In genomic region chrX:48345385-48345932, GRCm38 (mm10) we compare ENCODE assay signal across 8 mouse cellular contexts. TPM values are rescaled to one million over a fixed set of nuclear protein-coding genes. Genes with fewer than 3 reads are reported as not detected.
DNase-seq lines count a peak whose midpoint lies in the region; ATAC-seq and TF ChIP-seq lines count a peak whose summit lies in the region.

No protein-coding gene starts in this region.

- H3K4me2 ChIP-seq in kidney, postnatal 0 days (ENCODE audit: low read length) = peak overlapping the region; percentile 75
- H3K4me2 ChIP-seq in stomach, postnatal 0 days (replicated peaks; ENCODE audit: low read depth) = peak overlapping the region; percentile 71

- H3K36me3 ChIP-seq in heart, embryonic 10.5 days = no peaks in the 10 kb centered on the region
- no peaks in the 10 kb centered on the region for H3K36me3 ChIP-seq in kidney, postnatal 0 days (ENCODE audit: insufficient read depth, low read length)
- no peaks in the 10 kb centered on the region for H3K36me3 ChIP-seq in stomach, postnatal 0 days (ENCODE audit: control insufficient read depth, insufficient read depth, low read length)

- peak overlapping the region; percentile 84 for H3K27ac ChIP-seq in heart, embryonic 10.5 days
- no peak overlapping the region for H3K27ac ChIP-seq in kidney, postnatal 0 days
- 0 out of 2 replicates have a peak overlapping the region, but pooled peaks have one; percentile 13 for H3K27ac ChIP-seq in stomach, postnatal 0 days (replicated peaks)

- H3K9ac ChIP-seq in kidney, postnatal 0 days (ENCODE audit: low read depth, low read length) = peak overlapping the region; percentile 54
- H3K9ac ChIP-seq in stomach, postnatal 0 days (ENCODE audit: low read length) = peak overlapping the region; percentile 56

- ATAC-seq in kidney, postnatal 0 days (replicated peaks; ENCODE audit: low FRiP score, low read depth) = no peak
- ATAC-seq in stomach, postnatal 0 days (ENCODE audit: low FRiP score, low TSS enrichment) = no peak
- ATAC-seq in monocyte, adult 5-6 weeks (replicated peaks; ENCODE audit: insufficient number of reproducible peaks, low FRiP score, low TSS enrichment, poor library complexity, severe bottlenecking) = no peak

- WGBS in heart, embryonic 10.5 days = 9% methylated on average over 34 of the region's 45 CpGs
- 20% methylated on average over 39 of the region's 45 CpGs for WGBS in kidney, postnatal 0 days
- 12% methylated on average over 27 of the region's 45 CpGs for WGBS in stomach, postnatal 0 days

- H3K27me3 ChIP-seq in heart, embryonic 10.5 days (ENCODE audit: insufficient read depth, poor library complexity, severe bottlenecking) = peaks cover 55% of the 10 kb centered on the region; the same call in 1 of the 2 replicates
- H3K27me3 ChIP-seq in kidney, postnatal 0 days (ENCODE audit: insufficient read depth, low read length) = no peaks in the 10 kb centered on the region
- no peaks in the 10 kb centered on the region for H3K27me3 ChIP-seq in stomach, postnatal 0 days (ENCODE audit: control insufficient read depth, insufficient read depth, low read length)

- peak; percentile 22 to 32 for DNase-seq in right cerebral cortex, postnatal 10 days (ENCODE audit: low spot score in 2 of 2)
- no peak for DNase-seq in right cerebral cortex, postnatal 36 days (ENCODE audit: low spot score in 2 of 2)
- peak; percentile 17 for DNase-seq in cerebellum, adult 8-10 months
- no peak for DNase-seq in heart, embryonic 10.5 days (ENCODE audit: low spot score)
- DNase-seq in kidney, postnatal 0 days (ENCODE audit: low spot score) = peak; percentile 27
- peak; percentile 32 to 34 for DNase-seq in lung, postnatal 4 days
- DNase-seq in stomach, postnatal 0 days (ENCODE audit: low spot score) = peak; percentile 37

- TF ChIP-seq CTCF in kidney, postnatal 0 days (IDR thresholded peaks at IDR 0.05; ENCODE audit: low read depth) = no peak
- TF ChIP-seq CTCF in stomach, postnatal 0 days (IDR thresholded peaks at IDR 0.05; ENCODE audit: low read depth) = no peak

- peak overlapping the region; percentile 68 for H3K4me3 ChIP-seq in heart, embryonic 10.5 days
- peak overlapping the region; percentile 51 for H3K4me3 ChIP-seq in kidney, postnatal 0 days (replicated peaks; ENCODE audit: low read depth, low read length)
- H3K4me3 ChIP-seq in stomach, postnatal 0 days (ENCODE audit: low read depth, low read length) = peak overlapping the region; percentile 53

- TF ChIP-seq EP300 in stomach, postnatal 0 days (optimal IDR thresholded peaks at IDR 0.05) = no peak

- no peaks in the 10 kb centered on the region for H3K9me3 ChIP-seq in heart, embryonic 10.5 days
- H3K9me3 ChIP-seq in kidney, postnatal 0 days (replicated peaks; ENCODE audit: low read length) = no peaks in the 10 kb centered on the region
- H3K9me3 ChIP-seq in stomach, postnatal 0 days (ENCODE audit: control insufficient read depth, low read length) = no peaks in the 10 kb centered on the region

- H3K4me1 ChIP-seq in heart, embryonic 10.5 days = no peaks in the 10 kb centered on the region; the same call in 1 of the 2 replicates
- no peaks in the 10 kb centered on the region for H3K4me1 ChIP-seq in kidney, postnatal 0 days (replicated peaks; ENCODE audit: insufficient read depth, low read length)
- no peaks in the 10 kb centered on the region for H3K4me1 ChIP-seq in stomach, postnatal 0 days (replicated peaks; ENCODE audit: control insufficient read depth, insufficient read depth)

RNA-seq across cellular contexts. Expression of gene Bcorl1, which starts 4.3 kb away (rescaled TPM):
- polyA plus RNA-seq in heart, embryonic 10.5 days (2016; fragmentation: Nextera tagmentation; extraction: Ambion mirVana) = 4.9 and 6.7 TPM in 2 replicates
- polyA plus RNA-seq in kidney, postnatal 0 days (2015; fragmentation: Nextera tagmentation; extraction: Ambion mirVana) = 3.0 and 3.3 TPM in 2 replicates
- 2.1 and 2.2 TPM in 2 replicates for polyA plus RNA-seq in stomach, postnatal 0 days (2015; fragmentation: Nextera tagmentation; extraction: Ambion mirVana)
- total RNA-seq in monocyte, adult 5-6 weeks (2017) = 2.1 to 13.5 TPM (median 4.3 TPM) in 3 replicates

Comparison
In these comparisons a context has a peak if more than half of its experiments do, and no peak if none do; other contexts are left out.
1. DNase-seq: peak in right cerebral cortex, postnatal 10 days (2 of 2), cerebellum, adult 8-10 months (single experiment), kidney, postnatal 0 days (single experiment), lung, postnatal 4 days (2 of 2) and stomach, postnatal 0 days (single experiment); none in right cerebral cortex, postnatal 36 days (0 of 2) and heart, embryonic 10.5 days (single experiment).
2. Peak in every context shown above with its lines, with median percentiles within 50 percentile points of each other: H3K4me3 ChIP-seq.